Mouse (Mus musculus) hindbrain, postnatal 0 days (tissue): ENCODE data around the gene Gm44579. TPM values are rescaled to one million over a fixed set of nuclear protein-coding genes. Genes with fewer than 3 reads are reported as not detected.
A peak's percentile ranks its signal among the peaks of the same experiment; 100 is the strongest.

ENCODE experiments used
- ATAC-seq: fragments of 200-750 bp; cut with Nextera tagmentation; 2 replicates; pipeline ENCODE4 v1.8.0; 2017; ENCODE audit warnings: mild to moderate bottlenecking, moderate TSS enrichment, moderate library complexity
- DNase-seq: peaks from one replicate; pipeline ENCODE4 v3.0.0-alpha.2; 2015; ENCODE audit warnings: low spot score
- H3K27ac ChIP-seq: fragments of 300-500 bp; sonication (generic); 2 replicates; pipeline ENCODE4 v1.5.1; 2014; ENCODE audit warnings: mild to moderate bottlenecking
- H3K27me3 ChIP-seq: fragments of 300-500 bp; sonication (generic); 2 replicates; pipeline ENCODE4 v1.6.1; 2014; ENCODE audit warnings: low read length, mixed read lengths; ENCODE audit not compliant: insufficient read depth
- H3K36me3 ChIP-seq: fragments of 300-500 bp; sonication (generic); 2 replicates; pipeline ENCODE4 v1.6.1; 2014; ENCODE audit warnings: low read length, mixed read lengths; ENCODE audit not compliant: insufficient read depth
- H3K4me1 ChIP-seq: fragments of 300-500 bp; sonication (generic); 2 replicates; pipeline ENCODE4 v1.6.1; 2014; ENCODE audit warnings: antibody characterized with exemption, low read length, mixed read lengths; ENCODE audit not compliant: insufficient read depth
- H3K4me2 ChIP-seq: fragments of 300-500 bp; sonication (generic); 2 replicates; pipeline ENCODE4 v1.6.1; 2014; ENCODE audit warnings: low read depth, mild to moderate bottlenecking, low read length, moderate library complexity, mixed read lengths
- H3K4me3 ChIP-seq: fragments of 300-500 bp; sonication (generic); 2 replicates; pipeline ENCODE4 v1.5.1; 2014; ENCODE audit warnings: low read length
- H3K9ac ChIP-seq: fragments of 300-500 bp; sonication (generic); replicated peaks from 2 replicates; pipeline ENCODE4 v1.6.1; 2014; ENCODE audit warnings: mild to moderate bottlenecking, low read length, moderate library complexity, mixed read lengths
- H3K9me3 ChIP-seq: fragments of 300-500 bp; sonication (generic); 2 replicates; pipeline ENCODE4 v1.6.1; 2016; ENCODE audit warnings: low read length, mixed read lengths
- CTCF ChIP-seq: IDR thresholded peaks from 2 replicates; pipeline ENCODE4 v1.5.1; 2016; ENCODE audit warnings: antibody characterized with exemption, control low read depth, low read depth
- WGBS: fragments of 180-500 bp; shearing (Covaris S2); extraction: QIAGEN DNeasy Blood & Tissue Kit; methylation state at CpG from one replicate; pipeline ENCODE4 v1.1.7; 2014; 5-methylcytosine and 5-hydroxymethylcytosine counted together
- polyA plus RNA-seq: library from polyadenylated mRNA; unstranded; fragments of >200 nt; fragmentation: Nextera tagmentation; extraction: Ambion mirVana; gene quantifications from 2 replicates; pipeline ENCODE4 v1.2.1, GENCODE M21; 2015
- total RNA-seq: library from RNA; depleted of rRNA; stranded (reverse); fragments of >200 nt; gene quantifications from 2 replicates; pipeline ENCODE4 v1.2.3, GENCODE M21; 2014

Gene Gm44579
- total and polyA plus RNA-seq, 2 experiments from 2014 or later, result 0.08 TPM; not detected in 1

GRCm38 (mm10) chr15:98170917-98171316 lies 49.9 kb downstream of the Gm44579 start:
- H3K36me3 ChIP-seq, result no peaks in the 10 kb centered on the region
- H3K9ac ChIP-seq, result no peak overlapping the region
- 0 out of 2 replicates have a peak overlapping the region, but pooled peaks have one; percentile 1 for H3K4me3 ChIP-seq
- peaks cover 10% of the 10 kb centered on the region; the same call in 1 of the 2 replicates for H3K4me1 ChIP-seq
- no peaks in the 10 kb centered on the region for H3K9me3 ChIP-seq
- no peak overlapping the region for H3K27ac ChIP-seq
- DNase-seq (no peak), ATAC-seq (no peak)
- H3K27me3 ChIP-seq, result no peaks in the 10 kb centered on the region
- WGBS, result 69% methylated on average over 9 of the region's 9 CpGs
- TF ChIP-seq CTCF, result no peak
- peak overlapping the region; percentile 77 for H3K4me2 ChIP-seq

GRCm38 (mm10) chr15:98170365-98170764 lies 50.4 kb downstream of the Gm44579 start:
- H3K9ac ChIP-seq, result peak overlapping the region; percentile 71; the same call in 1 of the 2 replicates
- TF ChIP-seq CTCF, result peak; percentile 28
- no peaks in the 10 kb centered on the region for H3K27me3 ChIP-seq
- no peaks in the 10 kb centered on the region for H3K36me3 ChIP-seq
- ATAC-seq (no peak), DNase-seq (peak; percentile 68)
- H3K4me2 ChIP-seq, result peak overlapping the region; percentile 77
- WGBS, result 22% methylated on average over 7 of the region's 7 CpGs
- H3K9me3 ChIP-seq, result no peaks in the 10 kb centered on the region
- peaks cover 10% of the 10 kb centered on the region; the same call in 1 of the 2 replicates for H3K4me1 ChIP-seq
- H3K4me3 ChIP-seq, result peak overlapping the region; percentile 58
- no peak overlapping the region for H3K27ac ChIP-seq

GRCm38 (mm10) chr15:98168622-98169004 lies 52.2 kb downstream of the Gm44579 start:
- 4% methylated on average over 19 of the region's 19 CpGs for WGBS
- no peak for TF ChIP-seq CTCF
- H3K9ac ChIP-seq, result peak overlapping the region; percentile 71
- H3K4me2 ChIP-seq, result peak overlapping the region; percentile 77
- H3K27ac ChIP-seq, result no peak overlapping the region; the same call in 1 of the 2 replicates
- no peaks in the 10 kb centered on the region for H3K27me3 ChIP-seq
- ATAC-seq, result no peak
- H3K4me3 ChIP-seq, result peak overlapping the region; percentile 58
- no peaks in the 10 kb centered on the region for H3K9me3 ChIP-seq
- H3K36me3 ChIP-seq, result no peaks in the 10 kb centered on the region
- H3K4me1 ChIP-seq, result peaks cover 10% of the 10 kb centered on the region; the same call in 1 of the 2 replicates
- DNase-seq, result no peak

- Histone ChIP-seq H3K9me3 (no peaks in the 10 kb centered on the region), H3K27ac (peak overlapping the region; percentile 83), H3K36me3 (no peaks in the 10 kb centered on the region), H3K4me2 (peak overlapping the region; percentile 77), H3K4me1 (peaks cover 10% of the 10 kb centered on the region; the same call in 1 of the 2 replicates), H3K9ac (peak overlapping the region; percentile 71), H3K27me3 (no peaks in the 10 kb centered on the region), H3K4me3 (peak overlapping the region; percentile 58)
- DNase-seq, result peak; percentile 98
- peak; percentile 93 for ATAC-seq
- WGBS, result under 1% methylated on average over 69 of the region's 69 CpGs
- TF ChIP-seq CTCF, result no peak
Measured at GRCm38 (mm10) chr15:98167645-98168621, 52.8 kb downstream of the Gm44579 start.

- 0% methylated on average over 17 of the region's 18 CpGs for WGBS
- DNase-seq, result peak; percentile 45
Measured at GRCm38 (mm10) chr15:98166963-98167644, 53.7 kb downstream of the Gm44579 start, which contains the start of gene Ccdc184. TSS of gene Ccdc184 (plus strand) at chr15:98167158.

GRCm38 (mm10) chr15:98165525-98165924 lies 55.3 kb downstream of the Gm44579 start, which contains the start of gene Asb8:
TSS of gene Asb8 (minus strand) at chr15:98165625.
- peaks cover under 1% of the 10 kb centered on the region; the same call in 1 of the 2 replicates for H3K4me1 ChIP-seq
- 83% methylated on average over 5 of the region's 5 CpGs for WGBS
- H3K27ac ChIP-seq, result no peak within 1 kb of the TSS
- H3K9ac ChIP-seq, result no peak within 1 kb of the TSS
- no peaks in the 10 kb centered on the region for H3K27me3 ChIP-seq
- no peak within 1 kb of the TSS for H3K4me3 ChIP-seq
- H3K36me3 ChIP-seq, result no peaks in the 10 kb centered on the region
- no peaks in the 10 kb centered on the region for H3K9me3 ChIP-seq
- peak within 1 kb of the TSS; percentile 77 for H3K4me2 ChIP-seq
- no peak for TF ChIP-seq CTCF
- DNase-seq (no peak), ATAC-seq (no peak)

More at GRCm38 (mm10) chr15:98166963-98167644, 53.7 kb downstream of the Gm44579 start, which contains the start of gene Ccdc184:
- no peaks in the 10 kb centered on the region for H3K27me3 ChIP-seq
- no peaks in the 10 kb centered on the region for H3K9me3 ChIP-seq
- peaks cover 6% of the 10 kb centered on the region; the same call in 1 of the 2 replicates for H3K4me1 ChIP-seq
- peak within 1 kb of the TSS; percentile 83 for H3K27ac ChIP-seq
- no peak for TF ChIP-seq CTCF
- H3K4me3 ChIP-seq, result peak within 1 kb of the TSS; percentile 58
- H3K4me2 ChIP-seq, result peak within 1 kb of the TSS; percentile 77
- ATAC-seq, result peak; percentile 70
- H3K9ac ChIP-seq, result peak within 1 kb of the TSS; percentile 71
- H3K36me3 ChIP-seq, result no peaks in the 10 kb centered on the region
